Mouse (Mus musculus) erythroblast, embryonic 14.5 days (primary cell): ENCODE measurements around the gene Tiam1.

Source experiments
- GATA1 ChIP-seq: IDR thresholded peaks from 2 replicates; pipeline ENCODE4 v1.6.1; 2012; ENCODE audit warnings: low read length, inconsistent platforms, mixed read lengths
- TAL1 ChIP-seq: IDR thresholded peaks from 3 replicates; pipeline ENCODE4 v1.6.1; 2012; ENCODE audit warnings: low read length, inconsistent platforms, mixed read lengths

GRCm38 (mm10) chr16:90142574-90143415, 774 bp downstream of the Tiam1 start:
- TF ChIP-seq TAL1 (no peak), GATA1 (no peak)
